Mouse (Mus musculus) liver, embryonic 14.5 days (tissue): ENCODE measurements around the gene Ccdc12.

ENCODE experiments used
- CTCF ChIP-seq: IDR thresholded peaks from 2 replicates; pipeline ENCODE4 v1.5.1; 2016; ENCODE audit warnings: antibody characterized with exemption, low read depth, control low read depth
- EP300 ChIP-seq: IDR thresholded peaks from 2 replicates; pipeline ENCODE4 v1.6.1; 2016; ENCODE audit warnings: antibody characterized with exemption, low read depth

- TF ChIP-seq EP300 (no peak), CTCF (no peak)
These were observed 61.8 kb downstream of the Ccdc12 start for GRCm38 (mm10) chr9:110718071-110718470.
